Mouse (Mus musculus) megakaryocyte, embryonic 14.5 days (primary cell): Measurements from ENCODE around the gene Btbd16. TPM values are rescaled to one million over a fixed set of nuclear protein-coding genes. Genes with fewer than 3 reads are reported as not detected.

ENCODE experiments used
- H3K27me3 ChIP-seq: replicated peaks from 2 replicates; pipeline ENCODE3; 2012; ENCODE audit warnings: inconsistent platforms
- H3K36me3 ChIP-seq: replicated peaks from 2 replicates; pipeline ENCODE3; 2012; ENCODE audit warnings: low read length, inconsistent platforms, mixed read lengths
- H3K4me1 ChIP-seq: 2 replicates; pipeline ENCODE4 v1.6.1; 2012; ENCODE audit warnings: inconsistent platforms
- H3K4me3 ChIP-seq: replicated peaks from 2 replicates; pipeline ENCODE3; 2012; ENCODE audit warnings: moderate library complexity, mild to moderate bottlenecking, inconsistent platforms
- H3K9me3 ChIP-seq: 2 replicates; pipeline ENCODE4 v1.6.1; 2012; ENCODE audit warnings: inconsistent platforms
- FLI1 ChIP-seq: IDR thresholded peaks from 2 replicates; pipeline ENCODE4 v1.6.1; 2012; ENCODE audit warnings: low read length, inconsistent platforms, mixed read lengths
- GATA1 ChIP-seq: IDR thresholded peaks from 3 replicates; pipeline ENCODE4 v1.6.1; 2012; ENCODE audit warnings: mixed read lengths, low read length, inconsistent platforms, borderline replicate concordance
- polyA plus RNA-seq: library from polyadenylated mRNA; stranded (reverse); fragments of >175 nt; gene quantifications from 2 replicates; pipeline ENCODE4 v1.2.3, GENCODE M21; 2012; ENCODE audit warnings: low replicate concordance; ENCODE audit not compliant: insufficient read depth

Btbd16 gene
- polyA plus RNA-seq, 1 experiment = not detected

DNA sequence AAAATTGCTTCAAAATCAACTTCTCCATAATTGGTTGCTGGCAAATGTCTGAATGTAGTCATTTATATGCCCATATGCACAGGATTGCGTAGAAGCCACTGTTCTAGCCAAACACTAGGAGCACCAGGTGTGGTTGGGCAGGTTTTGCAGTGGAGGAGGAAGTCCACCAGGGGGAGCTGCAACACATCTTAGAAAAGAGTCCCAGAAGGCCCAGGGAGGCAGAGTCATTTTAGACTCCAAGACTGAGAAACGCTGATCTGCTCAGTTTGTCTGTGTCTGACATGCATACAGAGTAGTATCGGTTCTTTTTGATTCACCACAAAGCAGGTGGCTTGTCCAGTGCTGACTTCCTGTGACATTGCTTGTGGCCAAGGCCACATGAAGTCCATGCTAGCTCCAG is 3.2 kb upstream of the Btbd16 start:
- H3K9me3 ChIP-seq = no peaks in the 10 kb centered on the region
- H3K27me3 ChIP-seq = peaks cover 15% of the 10 kb centered on the region
- TF ChIP-seq FLI1 (no peak), GATA1 (no peak)
- H3K4me3 ChIP-seq = no peak overlapping the region
- peaks cover 10% of the 10 kb centered on the region for H3K4me1 ChIP-seq
- no peaks in the 10 kb centered on the region for H3K36me3 ChIP-seq

- Histone ChIP-seq H3K9me3 (no peaks in the 10 kb centered on the region), H3K4me3 (no peak overlapping the region), H3K27me3 (peaks cover 10% of the 10 kb centered on the region), H3K36me3 (no peaks in the 10 kb centered on the region), H3K4me1 (peaks cover 10% of the 10 kb centered on the region)
- no peak for TF ChIP-seq GATA1
- TF ChIP-seq FLI1 = no peak
These were observed 568 bp upstream of the Btbd16 start for GRCm38 (mm10) chr7:130773171-130773830.

DNA sequence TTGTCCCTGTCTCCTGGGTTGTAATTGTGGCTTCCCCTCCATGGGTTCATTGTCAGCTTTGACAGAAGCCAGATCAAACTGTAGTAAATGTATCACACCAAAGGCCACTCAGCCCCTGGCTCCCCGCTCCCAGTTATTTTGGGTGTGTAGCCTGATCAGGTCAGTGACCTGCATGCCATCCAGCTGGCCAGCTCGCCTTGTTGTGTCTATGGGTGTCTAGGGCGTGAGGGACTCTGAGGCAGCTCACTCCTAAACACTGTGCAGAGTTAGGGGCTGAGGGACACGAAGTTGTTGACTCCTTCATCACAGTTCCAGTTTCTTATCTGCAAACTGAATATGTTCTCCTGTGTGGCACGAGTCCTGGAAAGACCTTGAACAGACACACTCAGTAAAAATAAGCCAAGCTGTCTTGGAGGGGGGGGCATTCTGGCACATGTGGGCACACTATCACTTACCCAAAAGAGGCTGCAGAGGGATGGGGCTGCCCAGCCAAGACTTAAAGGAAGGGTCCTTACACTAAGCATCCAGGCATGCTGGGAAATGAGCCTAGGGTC is 7.1 kb downstream of the Btbd16 start:
- H3K27me3 ChIP-seq = peaks cover 19% of the 10 kb centered on the region
- TF ChIP-seq FLI1 (no peak), GATA1 (no peak)
- H3K9me3 ChIP-seq = no peaks in the 10 kb centered on the region
- no peak overlapping the region for H3K4me3 ChIP-seq
- H3K4me1 ChIP-seq = no peaks in the 10 kb centered on the region
- no peaks in the 10 kb centered on the region for H3K36me3 ChIP-seq

GRCm38 (mm10) chr7:130782501-130783050 is 8.7 kb downstream of the Btbd16 start:
- Histone ChIP-seq H3K4me3 (no peak overlapping the region), H3K9me3 (no peaks in the 10 kb centered on the region), H3K4me1 (no peaks in the 10 kb centered on the region), H3K36me3 (no peaks in the 10 kb centered on the region), H3K27me3 (peaks cover 27% of the 10 kb centered on the region)
- TF ChIP-seq GATA1 (no peak), FLI1 (no peak)

- Histone ChIP-seq H3K36me3 (no peaks in the 10 kb centered on the region), H3K4me1 (no peaks in the 10 kb centered on the region), H3K4me3 (no peak overlapping the region), H3K9me3 (no peaks in the 10 kb centered on the region), H3K27me3 (peaks cover 28% of the 10 kb centered on the region)
- TF ChIP-seq GATA1 (no peak), FLI1 (no peak)
These were observed 12.2 kb downstream of the Btbd16 start for GRCm38 (mm10) chr7:130785923-130786575.

- Histone ChIP-seq H3K9me3 (no peaks in the 10 kb centered on the region), H3K27me3 (peaks cover 27% of the 10 kb centered on the region), H3K36me3 (no peaks in the 10 kb centered on the region), H3K4me3 (no peak overlapping the region), H3K4me1 (no peaks in the 10 kb centered on the region)
- TF ChIP-seq FLI1 (no peak), GATA1 (no peak)
These were observed 12.8 kb downstream of the Btbd16 start for GRCm38 (mm10) chr7:130786708-130787107.

DNA sequence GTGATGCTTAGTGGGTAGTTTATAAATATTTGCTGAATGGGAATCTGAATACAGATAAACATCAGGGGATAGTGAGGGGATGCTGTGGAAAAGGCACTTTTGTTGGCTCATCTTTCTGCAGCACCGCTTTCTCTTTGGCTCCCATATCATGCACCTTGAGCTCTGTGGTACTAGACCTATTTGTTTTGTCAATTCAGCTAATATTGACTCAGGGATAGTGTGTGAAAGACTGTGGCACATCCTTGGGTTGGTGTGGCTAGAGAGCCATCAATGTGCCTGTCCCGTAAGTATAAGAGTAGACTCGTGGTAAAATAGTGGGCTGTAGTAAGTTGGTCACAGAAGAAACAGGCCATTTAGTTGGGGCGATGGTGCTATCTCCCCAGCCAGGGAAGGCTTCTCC is 13.7 kb downstream of the Btbd16 start:
- Histone ChIP-seq H3K27me3 (peaks cover 26% of the 10 kb centered on the region), H3K4me3 (no peak overlapping the region), H3K4me1 (no peaks in the 10 kb centered on the region), H3K9me3 (no peaks in the 10 kb centered on the region), H3K36me3 (no peaks in the 10 kb centered on the region)
- TF ChIP-seq FLI1 = no peak
- no peak for TF ChIP-seq GATA1

- Histone ChIP-seq H3K9me3 (no peaks in the 10 kb centered on the region), H3K36me3 (no peaks in the 10 kb centered on the region), H3K4me1 (no peaks in the 10 kb centered on the region), H3K4me3 (no peak overlapping the region), H3K27me3 (peaks cover 25% of the 10 kb centered on the region)
- TF ChIP-seq FLI1 = no peak
These were observed 15.1 kb downstream of the Btbd16 start for GRCm38 (mm10) chr7:130788950-130789349.

GRCm38 (mm10) chr7:130789456-130789855 is 15.6 kb downstream of the Btbd16 start:
- TF ChIP-seq FLI1 (no peak), GATA1 (no peak)
- Histone ChIP-seq H3K27me3 (peaks cover 28% of the 10 kb centered on the region), H3K4me3 (no peak overlapping the region), H3K36me3 (no peaks in the 10 kb centered on the region), H3K4me1 (no peaks in the 10 kb centered on the region), H3K9me3 (no peaks in the 10 kb centered on the region)

DNA sequence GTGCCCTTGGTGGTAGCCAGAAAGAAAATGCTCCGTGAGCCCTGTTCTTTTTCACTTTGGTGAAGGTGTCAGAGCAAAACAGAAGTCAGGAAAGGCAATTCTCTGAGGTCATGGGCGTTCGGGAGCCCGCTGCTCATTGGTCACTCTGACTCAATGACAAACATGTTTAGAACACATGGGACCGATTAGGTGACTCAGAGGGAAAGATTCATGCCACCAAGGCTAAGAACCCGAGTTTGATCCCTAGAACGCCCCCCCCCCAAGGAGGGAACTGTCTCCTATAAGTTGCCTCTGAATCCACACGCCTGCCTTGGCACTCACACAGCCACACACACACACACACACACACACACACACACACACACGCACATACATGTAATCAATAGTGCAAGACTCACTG is 19.8 kb downstream of the Btbd16 start:
- Histone ChIP-seq H3K9me3 (no peaks in the 10 kb centered on the region), H3K27me3 (peaks cover 21% of the 10 kb centered on the region), H3K36me3 (no peaks in the 10 kb centered on the region), H3K4me3 (no peak overlapping the region), H3K4me1 (no peaks in the 10 kb centered on the region)
- no peak for TF ChIP-seq FLI1
